Mouse (Mus musculus) intestine, embryonic 16.5 days (tissue): ENCODE data around the gene Aurka. TPM values are rescaled to one million over a fixed set of nuclear protein-coding genes. Genes with fewer than 3 reads are reported as not detected.

Experiments
- ATAC-seq: fragments of 200-750 bp; cut with Nextera tagmentation; 2 replicates; pipeline ENCODE4 v1.8.0; 2017; ENCODE audit warnings: moderate TSS enrichment, moderate library complexity
- H3K27ac ChIP-seq: fragments of 300-500 bp; sonication (generic); 2 replicates; pipeline ENCODE4 v1.5.1; 2014; ENCODE audit warnings: mild to moderate bottlenecking, low read length
- H3K27me3 ChIP-seq: fragments of 300-500 bp; sonication (generic); replicated peaks from 2 replicates; pipeline ENCODE4 v1.6.1; 2014; ENCODE audit warnings: low read length, control low read depth, mixed read lengths; ENCODE audit not compliant: control insufficient read depth, insufficient read depth
- H3K36me3 ChIP-seq: fragments of 300-500 bp; sonication (generic); 2 replicates; pipeline ENCODE4 v1.6.1; 2014; ENCODE audit warnings: low read length, control low read depth; ENCODE audit not compliant: control insufficient read depth, insufficient read depth
- H3K4me1 ChIP-seq: fragments of 300-500 bp; sonication (generic); 2 replicates; pipeline ENCODE4 v1.6.1; 2014; ENCODE audit warnings: low read length, control low read depth, mixed read lengths; ENCODE audit not compliant: control insufficient read depth, insufficient read depth
- H3K4me2 ChIP-seq: fragments of 300-500 bp; sonication (generic); 2 replicates; pipeline ENCODE4 v1.6.1; 2014; ENCODE audit warnings: low read depth, low read length, control low read depth
- H3K4me3 ChIP-seq: fragments of 300-500 bp; sonication (generic); 2 replicates; pipeline ENCODE4 v1.5.1; 2014; ENCODE audit warnings: mild to moderate bottlenecking, low read length
- H3K9ac ChIP-seq: fragments of 300-500 bp; sonication (generic); 2 replicates; pipeline ENCODE4 v1.6.1; 2014; ENCODE audit warnings: low read depth, low read length
- H3K9me3 ChIP-seq: fragments of 300-500 bp; sonication (generic); 2 replicates; pipeline ENCODE4 v1.6.1; 2016; ENCODE audit warnings: low read length, control low read depth; ENCODE audit not compliant: control insufficient read depth
- WGBS: fragments of 180-500 bp; shearing (Covaris S2); extraction: QIAGEN DNeasy Blood & Tissue Kit; methylation state at CpG from one replicate; pipeline ENCODE4 v1.1.7; 2014; 5-methylcytosine and 5-hydroxymethylcytosine counted together
- polyA plus RNA-seq: library from polyadenylated mRNA; unstranded; fragments of >200 nt; fragmentation: Nextera tagmentation; extraction: Ambion mirVana; gene quantifications from 2 replicates; pipeline ENCODE4 v1.2.1, GENCODE M21; 2015

The Aurka gene
- polyA plus RNA-seq, 1 experiment from 2014 or later = 103 TPM

GRCm38 (mm10) chr2:172346933-172347611, 23.3 kb downstream of the Aurka start:
- Histone ChIP-seq H3K9me3 (no peaks in the 10 kb centered on the region), H3K4me2 (peak overlapping the region; percentile 90; the same call in 1 of the 2 replicates), H3K27ac (no peak overlapping the region), H3K36me3 (no peaks in the 10 kb centered on the region), H3K4me3 (no peak overlapping the region; the same call in 1 of the 2 replicates), H3K27me3 (no peaks in the 10 kb centered on the region), H3K9ac (no peak overlapping the region), H3K4me1 (peaks cover 16% of the 10 kb centered on the region)
- WGBS = 69% methylated on average over 8 of the region's 8 CpGs
- ATAC-seq = no peak

DNA sequence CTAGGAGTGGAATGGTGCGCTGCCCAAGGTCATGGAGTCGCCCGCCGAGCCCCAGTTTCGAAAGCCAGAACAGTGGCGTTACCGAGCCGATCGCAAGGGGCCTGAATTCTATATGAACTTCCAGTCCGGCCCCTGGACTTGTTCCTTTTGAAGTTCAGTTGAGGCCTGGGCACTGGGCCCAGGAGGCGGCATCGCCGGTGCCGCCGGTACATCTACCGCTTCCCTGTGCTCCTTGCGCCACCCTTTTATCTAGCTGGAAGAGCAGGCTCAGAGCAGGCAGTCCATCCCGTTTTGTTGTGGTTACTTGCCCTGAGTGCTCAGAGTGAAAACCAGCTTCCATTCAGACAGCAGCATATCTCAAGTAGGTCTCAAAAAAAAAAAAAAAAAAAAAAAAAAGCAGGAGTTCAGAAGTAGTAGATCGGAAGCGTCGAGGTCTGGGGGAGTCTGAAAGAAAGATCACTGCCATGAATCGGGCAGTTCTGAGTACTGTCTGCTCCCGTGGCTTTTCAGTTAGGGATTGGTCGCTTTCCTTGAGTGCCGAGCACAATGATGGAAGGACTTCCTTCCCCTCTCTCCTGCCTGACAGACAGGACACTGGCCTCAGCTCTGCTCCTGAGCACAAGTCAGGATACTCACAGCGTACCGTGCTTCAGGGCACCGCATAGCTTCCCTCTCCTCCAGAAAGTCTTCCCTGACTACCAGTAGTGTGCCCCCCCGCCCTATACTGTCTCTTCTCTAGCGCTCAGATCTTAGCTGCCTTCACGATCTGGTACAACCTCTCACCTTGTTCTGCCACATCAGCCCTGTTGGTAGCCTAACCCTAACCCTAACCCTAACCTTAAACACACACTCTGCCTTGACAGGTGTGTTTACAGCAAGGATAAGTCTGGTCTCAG, 24.1 kb downstream of the Aurka start:
- 10% methylated on average over 31 of the region's 31 CpGs for WGBS
- Histone ChIP-seq H3K9ac (peak overlapping the region; percentile 69), H3K36me3 (no peaks in the 10 kb centered on the region), H3K4me2 (peak overlapping the region; percentile 90), H3K27me3 (no peaks in the 10 kb centered on the region), H3K9me3 (no peaks in the 10 kb centered on the region), H3K27ac (no peak overlapping the region), H3K4me1 (peaks cover 16% of the 10 kb centered on the region), H3K4me3 (peak overlapping the region; percentile 59)
- ATAC-seq = peak; percentile 3

- peak within 1 kb of the TSS; percentile 90 for H3K4me2 ChIP-seq
- ATAC-seq = peak; percentile 96
- peak within 1 kb of the TSS; percentile 20; the same call in 1 of the 2 replicates for H3K27ac ChIP-seq
- no peaks in the 10 kb centered on the region for H3K9me3 ChIP-seq
- no peaks in the 10 kb centered on the region for H3K27me3 ChIP-seq
- no peaks in the 10 kb centered on the region for H3K36me3 ChIP-seq
- H3K4me1 ChIP-seq = peaks cover 16% of the 10 kb centered on the region
- peak within 1 kb of the TSS; percentile 69 for H3K9ac ChIP-seq
- peak within 1 kb of the TSS; percentile 59 for H3K4me3 ChIP-seq
- WGBS = under 1% methylated on average over 34 of the region's 35 CpGs
These were observed 25.0 kb downstream of the Aurka start, which contains the start of gene Fam210b for GRCm38 (mm10) chr2:172345258-172345738. Gene Fam210b (plus strand): TSS chr2:172345565.

GRCm38 (mm10) chr2:172344669-172345068, 25.7 kb downstream of the Aurka start:
- no peak overlapping the region for H3K9ac ChIP-seq
- peaks cover 16% of the 10 kb centered on the region for H3K4me1 ChIP-seq
- H3K4me3 ChIP-seq = peak overlapping the region; percentile 15; the same call in 1 of the 2 replicates
- H3K36me3 ChIP-seq = no peaks in the 10 kb centered on the region
- no peaks in the 10 kb centered on the region for H3K27me3 ChIP-seq
- peak overlapping the region; percentile 20; the same call in 1 of the 2 replicates for H3K27ac ChIP-seq
- no peak for ATAC-seq
- peak overlapping the region; percentile 42 for H3K4me2 ChIP-seq
- H3K9me3 ChIP-seq = no peaks in the 10 kb centered on the region
- WGBS = 35% methylated on average over 5 of the region's 5 CpGs

DNA sequence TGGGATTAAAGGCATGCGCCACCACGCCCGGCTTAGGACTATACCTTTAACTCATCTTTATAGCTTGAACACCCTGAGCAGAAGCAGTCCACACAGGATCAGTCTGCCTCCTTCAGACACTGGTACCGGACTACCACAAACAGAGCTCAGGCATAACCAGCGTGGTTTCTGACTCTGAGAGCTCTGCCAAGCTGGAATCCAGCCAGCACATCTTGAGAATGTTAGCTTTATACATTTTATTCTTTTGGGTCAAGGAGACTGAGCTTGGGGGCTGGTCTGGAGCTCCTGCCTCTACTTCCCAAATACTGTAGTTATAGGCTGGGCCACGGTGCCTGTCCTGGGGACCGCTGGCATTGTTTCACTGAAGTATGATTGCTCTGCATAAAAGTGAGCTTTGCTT, 26.6 kb downstream of the Aurka start:
- Histone ChIP-seq H3K27ac (no peak overlapping the region), H3K4me3 (no peak overlapping the region), H3K9me3 (no peaks in the 10 kb centered on the region), H3K36me3 (no peaks in the 10 kb centered on the region), H3K4me1 (peaks cover 13% of the 10 kb centered on the region), H3K4me2 (no peak overlapping the region), H3K9ac (no peak overlapping the region), H3K27me3 (no peaks in the 10 kb centered on the region)
- 87% methylated on average over 7 of the region's 7 CpGs for WGBS
- ATAC-seq = no peak

GRCm38 (mm10) chr2:172341606-172342005, 28.7 kb downstream of the Aurka start:
- no peak for ATAC-seq
- Histone ChIP-seq H3K4me1 (peaks cover 6% of the 10 kb centered on the region; the same call in 1 of the 2 replicates), H3K27ac (no peak overlapping the region), H3K4me3 (no peak overlapping the region), H3K27me3 (no peaks in the 10 kb centered on the region), H3K4me2 (no peak overlapping the region), H3K9ac (no peak overlapping the region), H3K9me3 (no peaks in the 10 kb centered on the region), H3K36me3 (no peaks in the 10 kb centered on the region)
- WGBS = 57% methylated on average over 5 of the region's 5 CpGs

- WGBS = 50% methylated on average over 3 of the region's 3 CpGs
- Histone ChIP-seq H3K27ac (no peak overlapping the region), H3K4me1 (peaks cover 6% of the 10 kb centered on the region; the same call in 1 of the 2 replicates), H3K9me3 (no peaks in the 10 kb centered on the region), H3K27me3 (no peaks in the 10 kb centered on the region), H3K4me2 (no peak overlapping the region), H3K4me3 (no peak overlapping the region), H3K36me3 (no peaks in the 10 kb centered on the region), H3K9ac (no peak overlapping the region)
- no peak for ATAC-seq
These were observed 29.4 kb downstream of the Aurka start for GRCm38 (mm10) chr2:172340936-172341335.

GRCm38 (mm10) chr2:172338206-172338942, 32.0 kb downstream of the Aurka start:
- no peak overlapping the region for H3K4me2 ChIP-seq
- no peak for ATAC-seq
- no peak overlapping the region for H3K9ac ChIP-seq
- H3K27ac ChIP-seq = no peak overlapping the region
- H3K4me3 ChIP-seq = no peak overlapping the region
- no peaks in the 10 kb centered on the region for H3K9me3 ChIP-seq
- no peaks in the 10 kb centered on the region for H3K4me1 ChIP-seq
- 82% methylated on average over 19 of the region's 19 CpGs for WGBS
- H3K27me3 ChIP-seq = no peaks in the 10 kb centered on the region
- H3K36me3 ChIP-seq = no peaks in the 10 kb centered on the region

- no peak for ATAC-seq
- 0 out of 2 replicates have a peak, but pooled peaks cover 7% of the 10 kb centered on the region for H3K27me3 ChIP-seq
- no peak overlapping the region for H3K9ac ChIP-seq
- no peaks in the 10 kb centered on the region for H3K36me3 ChIP-seq
- WGBS = 6% methylated on average over 13 of the region's 13 CpGs
- H3K4me1 ChIP-seq = no peaks in the 10 kb centered on the region
- H3K4me2 ChIP-seq = no peak overlapping the region
- H3K27ac ChIP-seq = no peak overlapping the region
- no peaks in the 10 kb centered on the region for H3K9me3 ChIP-seq
- no peak overlapping the region for H3K4me3 ChIP-seq
These were observed 41.2 kb downstream of the Aurka start for GRCm38 (mm10) chr2:172329179-172329578.
